Mouse (Mus musculus): ENCODE data around the gene Wfikkn1. TPM values are rescaled to one million over a fixed set of nuclear protein-coding genes. Genes with fewer than 3 reads are reported as not detected.

The Wfikkn1 gene
- polyA plus RNA-seq, 1 experiment from 2014 or later: 0.60 TPM

DNA sequence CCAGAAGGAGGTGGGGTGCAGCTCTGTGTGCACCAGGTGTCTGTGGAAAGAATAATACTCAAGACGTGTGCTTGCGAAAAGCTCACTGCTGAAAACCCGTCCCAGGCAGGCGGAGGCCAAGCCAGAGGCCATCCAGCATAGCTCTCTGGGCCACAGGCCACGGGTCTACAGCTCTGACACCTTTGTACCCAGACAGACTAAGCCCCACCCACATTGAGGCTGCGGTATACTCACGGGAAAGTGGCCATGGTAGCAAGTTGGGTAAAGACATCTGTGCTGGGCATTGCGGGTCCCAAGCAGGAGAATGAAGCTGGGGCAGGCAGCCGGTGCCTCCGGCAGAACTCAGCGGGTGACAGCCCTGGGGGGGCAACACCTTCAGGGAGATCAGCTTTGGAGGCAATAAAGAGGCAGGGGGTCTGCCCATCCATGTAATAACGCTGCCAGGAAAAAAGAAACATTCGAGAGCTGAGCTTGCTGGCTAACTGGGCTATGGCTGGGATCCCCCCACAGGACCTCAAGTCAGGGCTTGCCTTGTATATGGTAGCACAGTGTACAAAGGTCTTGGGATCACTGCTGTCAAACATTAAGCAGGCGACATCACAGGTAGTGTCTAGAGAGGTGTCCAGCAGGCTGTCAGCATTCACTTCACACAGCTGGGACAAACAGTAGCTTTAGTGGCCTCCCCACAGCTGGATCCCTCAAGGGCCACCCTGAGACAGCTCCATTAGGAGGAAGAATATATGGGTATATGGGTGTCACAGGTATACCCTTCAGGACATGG is 41.0 kb downstream of the Wfikkn1 start:
- ATAC-seq (replicated peaks): no peak
- Histone ChIP-seq H3K4me1 (peaks cover 51% of the 10 kb centered on the region), H3K9ac (replicated peaks) (no peak overlapping the region), H3K36me3 (peaks cover 34% of the 10 kb centered on the region), H3K4me3 (no peak overlapping the region), H3K27me3 (no peaks in the 10 kb centered on the region), H3K4me2 (replicated peaks) (no peak overlapping the region), H3K27ac (replicated peaks) (no peak overlapping the region), H3K9me3 (no peaks in the 10 kb centered on the region)
- WGBS: 87% methylated on average over 14 of the region's 14 CpGs

DNA sequence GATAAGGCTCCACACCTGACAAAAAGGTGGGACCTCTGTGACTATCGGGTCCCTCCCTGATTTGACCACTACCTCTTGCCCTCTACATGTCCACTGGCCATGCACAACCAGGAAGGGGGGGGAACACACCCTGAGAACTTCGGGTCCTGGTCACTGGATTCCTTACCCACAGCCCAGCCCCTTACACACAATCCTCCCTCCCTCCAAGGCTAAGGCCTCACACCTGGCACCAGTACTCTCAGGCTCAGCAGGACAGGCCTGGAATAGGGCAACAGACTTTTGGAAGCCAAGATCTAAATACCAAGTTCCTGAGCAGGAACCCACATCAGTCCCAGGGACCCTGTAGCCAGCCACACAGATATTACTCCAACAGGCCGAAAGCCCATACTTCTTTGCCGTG is 41.8 kb downstream of the Wfikkn1 start:
- H3K36me3 ChIP-seq: peaks cover 34% of the 10 kb centered on the region
- H3K9me3 ChIP-seq: no peaks in the 10 kb centered on the region
- no peak overlapping the region for H3K4me2 ChIP-seq (replicated peaks)
- no peak overlapping the region for H3K27ac ChIP-seq (replicated peaks)
- ATAC-seq (replicated peaks): no peak
- H3K4me1 ChIP-seq: peaks cover 56% of the 10 kb centered on the region
- H3K9ac ChIP-seq (replicated peaks): no peak overlapping the region
- H3K27me3 ChIP-seq: no peaks in the 10 kb centered on the region
- H3K4me3 ChIP-seq: no peak overlapping the region
- WGBS: 88% methylated on average over 4 of the region's 4 CpGs

DNA sequence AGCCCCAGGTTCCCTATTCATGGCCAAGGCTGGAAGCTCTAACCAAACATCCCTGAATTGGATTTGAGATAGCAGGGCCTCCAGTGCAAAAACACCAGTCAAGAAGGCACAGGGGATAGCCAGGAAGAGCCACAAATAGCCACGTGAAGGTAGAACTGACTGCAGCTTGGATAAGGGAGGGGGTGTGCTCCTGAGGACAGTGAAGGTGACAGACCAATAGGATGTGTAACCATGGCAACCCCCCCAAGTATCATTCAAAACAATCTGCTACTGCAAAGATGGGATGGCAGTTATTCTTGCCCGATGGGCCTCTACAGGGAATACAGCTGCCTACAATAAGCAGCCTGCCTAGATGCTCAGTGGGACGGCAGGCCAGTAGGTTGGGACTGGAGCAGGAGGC is 43.1 kb downstream of the Wfikkn1 start:
- H3K4me3 ChIP-seq: peak overlapping the region; percentile 51; the same call in 1 of the 2 replicates
- peaks cover 34% of the 10 kb centered on the region for H3K36me3 ChIP-seq
- no peaks in the 10 kb centered on the region for H3K9me3 ChIP-seq
- H3K4me1 ChIP-seq: peaks cover 52% of the 10 kb centered on the region
- peak overlapping the region; percentile 80 for H3K27ac ChIP-seq (replicated peaks)
- H3K9ac ChIP-seq (replicated peaks): peak overlapping the region; percentile 75; the same call in 1 of the 2 replicates
- no peak for ATAC-seq (replicated peaks)
- 12% methylated on average over 3 of the region's 3 CpGs for WGBS
- H3K4me2 ChIP-seq (replicated peaks): peak overlapping the region; percentile 81; the same call in 1 of the 2 replicates
- H3K27me3 ChIP-seq: no peaks in the 10 kb centered on the region

DNA sequence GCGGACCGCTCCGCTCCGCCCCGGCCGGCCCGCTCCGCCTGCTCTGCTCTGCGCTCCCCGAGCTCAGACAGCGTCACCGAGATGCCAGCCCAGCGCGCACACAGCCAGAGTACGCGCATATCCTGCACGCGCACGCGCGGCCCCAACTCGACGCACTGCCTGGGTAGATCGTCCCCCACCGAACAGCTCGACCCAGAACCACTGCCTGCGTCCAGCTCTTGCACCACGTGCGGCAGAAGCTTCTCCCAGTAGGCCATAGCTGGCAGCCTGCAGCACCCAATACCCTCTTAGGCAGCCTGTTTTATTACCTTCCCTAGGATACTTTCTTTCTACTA is 43.6 kb downstream of the Wfikkn1 start, which contains the start of gene Rhbdl1:
Gene Rhbdl1, minus strand, starts transcription at position 220 of the 335 bp plus-strand sequence.
- Histone ChIP-seq H3K27ac (replicated peaks) (peak within 1 kb of the TSS; percentile 80), H3K36me3 (peaks cover 33% of the 10 kb centered on the region), H3K4me3 (peak within 1 kb of the TSS; percentile 51), H3K9me3 (no peaks in the 10 kb centered on the region), H3K9ac (replicated peaks) (peak within 1 kb of the TSS; percentile 75), H3K27me3 (no peaks in the 10 kb centered on the region), H3K4me1 (peaks cover 54% of the 10 kb centered on the region), H3K4me2 (replicated peaks) (peak within 1 kb of the TSS; percentile 81)
- under 1% methylated on average over 29 of the region's 29 CpGs for WGBS
- ATAC-seq (replicated peaks): peak; percentile 29

DNA sequence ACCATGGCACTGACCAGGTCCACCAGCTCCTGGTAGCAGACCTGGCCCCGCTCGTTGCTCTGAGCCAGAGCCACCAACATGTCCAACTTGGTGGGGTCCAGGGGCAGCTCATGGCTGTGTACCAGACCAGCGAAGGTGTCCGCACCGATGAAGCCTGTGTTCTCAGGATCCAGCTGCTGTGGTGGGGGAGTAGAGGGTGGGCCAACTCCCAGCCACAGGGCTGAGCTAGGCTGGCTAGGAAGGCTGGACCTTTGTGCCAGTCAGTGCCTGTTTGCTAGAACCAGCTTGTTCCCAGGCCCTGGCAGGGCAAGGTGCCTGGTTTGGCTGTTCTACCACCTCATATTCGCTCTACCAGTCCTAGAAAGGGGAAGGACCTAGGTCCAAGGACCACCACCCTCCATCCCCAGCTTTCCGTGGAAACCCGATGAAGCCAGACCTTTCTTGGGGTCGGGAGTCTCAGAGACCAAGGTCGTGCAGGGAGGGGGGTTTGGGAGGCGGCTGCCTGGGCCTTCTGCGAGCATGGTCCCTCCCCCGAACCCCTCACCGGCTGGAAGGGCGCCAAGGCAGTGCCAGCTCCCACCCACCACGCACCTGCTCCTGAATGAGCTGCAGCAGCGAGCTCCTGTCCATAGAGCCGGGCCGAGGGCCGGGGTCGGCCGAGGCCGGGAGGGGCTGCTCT is 44.1 kb downstream of the Wfikkn1 start:
- Histone ChIP-seq H3K9ac (replicated peaks) (peak overlapping the region; percentile 75), H3K27me3 (no peaks in the 10 kb centered on the region), H3K4me1 (peaks cover 59% of the 10 kb centered on the region), H3K9me3 (no peaks in the 10 kb centered on the region), H3K27ac (replicated peaks) (peak overlapping the region; percentile 80), H3K4me3 (peak overlapping the region; percentile 51), H3K36me3 (peaks cover 30% of the 10 kb centered on the region), H3K4me2 (replicated peaks) (peak overlapping the region; percentile 81)
- WGBS: 21% methylated on average over 23 of the region's 23 CpGs
- no peak for ATAC-seq (replicated peaks)

DNA sequence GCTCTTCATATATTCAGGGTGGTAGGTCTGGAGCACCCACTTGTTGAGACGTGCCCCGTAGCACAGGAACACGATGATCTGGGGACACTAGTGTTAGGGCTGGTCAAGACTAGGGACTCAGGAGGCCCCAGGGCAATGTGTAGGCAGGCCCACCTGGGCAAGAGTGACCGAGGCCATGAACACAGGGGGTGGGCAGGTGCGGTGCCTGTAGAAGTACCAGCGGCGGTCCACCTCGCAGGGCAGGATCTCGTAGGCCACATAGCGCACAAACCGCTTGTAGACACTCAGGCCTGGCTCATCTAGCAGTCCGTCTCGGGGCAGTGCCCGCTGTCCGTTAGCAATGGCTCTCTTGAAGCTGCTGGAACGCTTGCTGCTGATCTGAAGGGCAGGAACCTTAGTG is 44.8 kb downstream of the Wfikkn1 start:
- H3K4me3 ChIP-seq: peak overlapping the region; percentile 51; the same call in 1 of the 2 replicates

DNA sequence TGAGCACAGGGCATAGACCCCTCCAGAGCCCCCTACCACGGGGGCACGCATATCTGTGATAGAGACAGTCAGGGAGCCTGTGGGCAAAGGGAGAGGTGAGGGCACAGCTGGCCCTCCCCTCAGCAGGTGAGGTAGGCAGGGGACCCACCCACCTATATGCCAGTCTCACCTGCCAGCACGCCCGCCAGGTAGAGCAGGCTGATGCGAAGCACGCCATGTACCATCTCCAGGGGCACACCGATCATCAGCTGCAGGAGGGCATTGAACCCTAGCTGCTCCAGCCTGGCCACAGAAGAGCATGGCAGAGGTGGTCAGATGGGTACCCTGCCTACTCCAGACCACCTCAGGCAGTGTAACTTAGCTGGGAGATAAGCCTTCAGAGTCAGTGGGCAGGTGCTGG is 45.4 kb downstream of the Wfikkn1 start:
- Histone ChIP-seq H3K9ac (replicated peaks) (no peak overlapping the region), H3K27ac (replicated peaks) (no peak overlapping the region), H3K4me3 (peak overlapping the region; percentile 55; the same call in 1 of the 2 replicates), H3K27me3 (no peaks in the 10 kb centered on the region), H3K4me2 (replicated peaks) (no peak overlapping the region), H3K4me1 (peaks cover 72% of the 10 kb centered on the region), H3K36me3 (peaks cover 30% of the 10 kb centered on the region), H3K9me3 (no peaks in the 10 kb centered on the region)
- no peak for ATAC-seq (replicated peaks)
- WGBS: 95% methylated on average over 7 of the region's 7 CpGs

More for the DNA sequence above, 44.8 kb downstream of the Wfikkn1 start:
- H3K4me2 ChIP-seq (replicated peaks): peak overlapping the region; percentile 81
- H3K4me1 ChIP-seq: peaks cover 67% of the 10 kb centered on the region
- peak overlapping the region; percentile 80; the same call in 1 of the 2 replicates for H3K27ac ChIP-seq (replicated peaks)
- peaks cover 30% of the 10 kb centered on the region for H3K36me3 ChIP-seq
- no peaks in the 10 kb centered on the region for H3K9me3 ChIP-seq
- H3K27me3 ChIP-seq: no peaks in the 10 kb centered on the region
- WGBS: 94% methylated on average over 16 of the region's 16 CpGs
- no peak for ATAC-seq (replicated peaks)
- H3K9ac ChIP-seq (replicated peaks): no peak overlapping the region

DNA sequence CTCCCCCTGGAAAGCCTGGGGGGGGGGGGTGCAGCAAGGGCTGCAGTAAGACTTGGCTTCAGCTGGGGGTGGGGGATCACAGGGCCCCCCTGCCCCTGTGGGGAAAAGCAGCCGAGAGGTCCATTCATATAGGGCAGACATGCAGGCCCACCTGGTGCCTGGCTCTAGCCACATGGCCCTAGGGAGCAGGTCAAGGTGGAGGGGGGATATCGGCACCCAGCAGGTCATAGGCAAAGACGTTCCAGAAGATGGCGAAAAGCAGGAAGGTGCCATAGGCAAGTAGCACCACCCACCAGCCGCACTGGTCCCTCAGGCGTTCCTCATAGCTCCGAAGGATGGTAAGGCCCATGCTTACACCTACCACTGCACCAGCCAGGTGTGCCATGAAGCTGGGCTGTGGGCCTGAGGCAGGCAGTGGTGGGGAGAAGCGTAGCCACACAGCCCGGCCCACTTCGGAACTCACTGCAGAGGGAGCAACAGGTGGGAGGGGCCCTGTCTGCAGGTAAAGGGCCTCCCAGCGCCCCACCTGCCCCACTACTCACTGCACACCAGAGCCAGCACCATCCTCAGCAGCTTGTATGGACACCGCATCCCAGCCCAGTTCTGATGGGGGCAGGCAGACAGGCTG is 45.9 kb downstream of the Wfikkn1 start:
- peak overlapping the region; percentile 68; the same call in 1 of the 2 replicates for H3K9ac ChIP-seq (replicated peaks)
- H3K9me3 ChIP-seq: no peaks in the 10 kb centered on the region
- no peak overlapping the region for H3K27ac ChIP-seq (replicated peaks)
- peak overlapping the region; percentile 55 for H3K4me3 ChIP-seq
- ATAC-seq (replicated peaks): no peak
- 88% methylated on average over 12 of the region's 12 CpGs for WGBS
- no peaks in the 10 kb centered on the region for H3K27me3 ChIP-seq
- H3K4me1 ChIP-seq: peaks cover 78% of the 10 kb centered on the region
- peak overlapping the region; percentile 87 for H3K4me2 ChIP-seq (replicated peaks)
- peaks cover 31% of the 10 kb centered on the region for H3K36me3 ChIP-seq

DNA sequence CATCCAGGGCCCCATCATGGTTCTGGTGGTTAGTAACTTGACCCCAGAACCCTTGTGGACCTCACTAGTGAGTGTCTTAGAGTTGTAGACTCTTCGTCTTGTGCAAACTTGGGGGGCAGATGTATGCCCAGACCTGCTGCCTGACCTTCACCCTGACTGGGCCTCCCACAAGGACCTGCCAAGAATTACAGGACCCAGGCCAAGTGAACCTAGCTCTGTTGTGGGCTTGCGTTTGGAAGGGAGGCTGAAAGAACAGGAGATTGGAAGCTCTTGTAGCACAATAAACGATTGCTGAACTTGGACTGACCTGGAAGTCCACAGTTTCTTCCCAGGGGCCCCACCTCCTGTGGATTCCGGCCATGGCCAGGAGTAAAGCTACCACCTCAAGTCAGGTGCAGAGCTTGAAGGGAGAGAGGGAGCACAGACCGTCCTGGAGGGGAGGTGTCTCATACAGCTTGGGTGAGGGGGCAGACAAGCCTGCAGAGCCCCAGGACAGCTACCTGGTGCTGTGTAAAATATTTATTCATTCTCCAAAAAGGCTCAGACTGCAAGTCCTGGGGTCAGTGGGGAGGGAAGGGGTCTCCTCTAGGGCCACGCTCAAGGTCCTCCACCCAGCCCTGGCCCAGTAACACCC is 46.6 kb downstream of the Wfikkn1 start:
- ATAC-seq (replicated peaks): no peak
- Histone ChIP-seq H3K9ac (replicated peaks) (peak overlapping the region; percentile 68), H3K27ac (replicated peaks) (peak overlapping the region; percentile 93), H3K36me3 (peaks cover 25% of the 10 kb centered on the region), H3K27me3 (no peaks in the 10 kb centered on the region), H3K4me1 (peaks cover 81% of the 10 kb centered on the region), H3K4me3 (peak overlapping the region; percentile 55), H3K4me2 (replicated peaks) (peak overlapping the region; percentile 87), H3K9me3 (no peaks in the 10 kb centered on the region)
- WGBS: 53% methylated on average over 6 of the region's 6 CpGs

DNA sequence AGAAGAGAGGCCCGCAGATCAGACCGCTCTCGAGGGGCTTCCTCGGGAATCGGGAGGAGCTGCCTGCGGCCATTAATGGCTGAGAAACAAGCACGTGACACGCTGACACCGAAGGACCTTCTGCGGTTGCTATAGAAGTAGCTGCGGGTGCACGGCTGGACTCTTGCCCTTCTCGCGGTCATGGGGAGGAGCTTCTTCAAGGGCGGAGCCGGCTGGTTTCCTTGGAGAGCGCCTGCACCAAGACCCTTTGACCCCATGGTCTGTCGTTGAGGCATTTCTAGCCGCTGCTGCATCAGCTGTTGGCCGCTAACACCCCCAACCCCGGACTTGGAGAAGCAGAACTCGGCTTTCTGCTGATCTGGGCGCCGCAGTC is 47.4 kb downstream of the Wfikkn1 start, which contains the start of gene Stub1:
Gene Stub1, minus strand, starts transcription at position 114 of the 373 bp plus-strand sequence.
- H3K27me3 ChIP-seq: no peaks in the 10 kb centered on the region
- ATAC-seq (replicated peaks): no peak; the same call in 1 of the 2 replicates
- H3K4me2 ChIP-seq (replicated peaks): peak within 1 kb of the TSS; percentile 87
- peak within 1 kb of the TSS; percentile 55 for H3K4me3 ChIP-seq
- peak within 1 kb of the TSS; percentile 68 for H3K9ac ChIP-seq (replicated peaks)
- no peaks in the 10 kb centered on the region for H3K9me3 ChIP-seq
- under 1% methylated on average over 24 of the region's 24 CpGs for WGBS
- H3K4me1 ChIP-seq: peaks cover 84% of the 10 kb centered on the region
- peak within 1 kb of the TSS; percentile 93 for H3K27ac ChIP-seq (replicated peaks)
- peaks cover 20% of the 10 kb centered on the region for H3K36me3 ChIP-seq

DNA sequence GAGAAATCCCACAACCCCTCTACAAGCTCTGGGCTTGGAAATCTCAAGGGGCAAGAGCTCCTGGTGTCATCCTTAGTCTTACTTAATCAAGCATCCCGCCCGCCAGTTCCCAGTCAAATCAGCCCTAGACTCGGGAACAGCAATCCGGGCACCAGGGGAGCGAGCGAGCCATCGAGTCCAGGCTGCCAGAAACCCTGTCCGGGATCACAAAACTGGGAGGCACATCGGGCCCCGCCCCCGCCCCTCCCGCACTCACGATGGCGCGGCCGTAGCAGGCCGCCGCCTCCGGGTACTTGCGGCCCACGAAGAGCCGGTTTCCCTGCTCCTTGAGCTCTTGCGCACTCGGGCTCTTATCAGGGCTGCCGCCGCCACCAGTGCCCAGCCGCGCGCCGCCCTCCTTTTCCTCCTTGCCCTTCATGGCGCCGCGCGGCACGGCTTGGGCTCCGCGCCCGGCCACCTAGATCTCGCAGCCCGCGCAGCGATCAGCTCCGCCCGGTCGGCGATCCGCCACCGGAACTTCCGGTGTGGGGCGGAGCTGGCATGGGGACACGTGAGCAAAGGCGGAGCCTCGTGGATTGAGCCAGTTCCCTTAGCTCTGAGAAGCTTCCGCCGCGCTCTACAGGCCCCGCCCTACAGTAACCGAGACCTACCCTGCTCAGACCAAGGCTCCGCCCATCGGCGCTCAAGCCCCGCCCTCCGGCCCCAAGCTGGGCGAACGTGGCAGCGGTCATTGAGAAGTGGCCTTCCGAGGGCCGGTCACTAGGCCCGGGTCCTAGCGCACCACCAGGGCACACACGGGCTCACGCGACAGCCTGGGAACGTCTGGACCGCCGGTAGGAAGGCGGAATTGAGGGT is 48.0 kb downstream of the Wfikkn1 start:
- Histone ChIP-seq H3K27ac (replicated peaks) (peak overlapping the region; percentile 93), H3K4me2 (replicated peaks) (peak overlapping the region; percentile 87), H3K4me3 (peak overlapping the region; percentile 55), H3K27me3 (no peaks in the 10 kb centered on the region), H3K4me1 (peaks cover 84% of the 10 kb centered on the region), H3K9ac (replicated peaks) (peak overlapping the region; percentile 68), H3K9me3 (no peaks in the 10 kb centered on the region), H3K36me3 (peaks cover 22% of the 10 kb centered on the region)
- 0% methylated on average over 75 of the region's 77 CpGs for WGBS
- ATAC-seq (replicated peaks): peak; percentile 90

Data from forebrain, embryonic 15.5 days (tissue).